Mouse (Mus musculus): Measurements from ENCODE around the gene Spats2l. TPM values are rescaled to one million over a fixed set of nuclear protein-coding genes. Genes with fewer than 3 reads are reported as not detected.

The Spats2l gene
- polyA plus RNA-seq, 1 experiment from 2014 or later: 69.5 TPM

DNA sequence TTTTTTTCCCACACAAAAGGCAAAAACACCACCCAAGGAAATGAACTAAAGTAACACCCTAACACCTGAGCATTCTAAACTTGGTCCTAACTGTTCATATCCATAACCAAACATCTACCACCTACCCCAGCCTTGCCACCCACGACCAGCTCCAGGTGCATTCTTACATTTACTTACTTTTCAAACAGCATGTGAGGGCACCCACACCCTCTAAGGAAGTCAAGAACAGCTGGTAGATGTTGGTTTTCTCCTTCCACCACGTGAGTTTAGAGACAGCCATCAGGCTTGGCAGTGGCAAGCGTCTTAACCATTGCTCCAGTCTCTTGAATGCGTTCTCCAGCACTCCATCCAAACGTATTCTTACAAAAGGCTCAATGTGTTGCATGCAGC lies 180.4 kb downstream of the Spats2l start:
- Histone ChIP-seq H3K4me2 (ENCODE audit: low read length) (no peak overlapping the region), H3K9ac (ENCODE audit: low read depth, low read length) (no peak overlapping the region), H3K4me3 (replicated peaks; ENCODE audit: low read depth, low read length) (no peak overlapping the region), H3K36me3 (ENCODE audit: insufficient read depth, low read length) (peaks cover 18% of the 10 kb centered on the region), H3K27me3 (ENCODE audit: insufficient read depth, low read length) (no peaks in the 10 kb centered on the region), H3K27ac (no peak overlapping the region), H3K9me3 (replicated peaks; ENCODE audit: low read length) (no peaks in the 10 kb centered on the region), H3K4me1 (replicated peaks; ENCODE audit: insufficient read depth, low read length) (no peaks in the 10 kb centered on the region)
- 90% methylated on average over 5 of the region's 5 CpGs for WGBS
- no peak for DNase-seq (ENCODE audit: low spot score)
- no peak for TF ChIP-seq CTCF (IDR thresholded peaks at IDR 0.05; ENCODE audit: low read depth)
- no peak for ATAC-seq (replicated peaks; ENCODE audit: low FRiP score, low read depth)

DNA sequence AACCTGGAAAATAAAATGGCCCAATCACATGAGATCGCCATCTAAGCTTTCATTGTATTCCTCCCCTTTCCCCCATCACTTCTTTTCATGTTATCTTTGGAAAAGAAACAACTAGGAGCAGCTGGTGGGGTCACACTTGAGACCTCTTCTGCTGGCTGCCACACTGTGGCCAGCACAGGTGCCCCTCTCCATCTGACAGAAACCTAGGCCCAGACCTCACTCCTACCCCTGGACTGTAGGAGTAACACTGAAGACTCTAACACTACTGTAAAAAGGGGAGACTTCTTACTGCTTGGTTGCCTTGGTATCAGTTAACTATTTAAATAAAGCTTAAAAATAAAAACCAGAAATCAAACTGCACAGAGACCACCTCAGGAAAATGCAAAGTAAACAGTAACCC lies 181.8 kb downstream of the Spats2l start:
- no peak overlapping the region for H3K27ac ChIP-seq
- no peak for TF ChIP-seq CTCF (IDR thresholded peaks at IDR 0.05; ENCODE audit: low read depth)
- H3K9ac ChIP-seq (ENCODE audit: low read depth, low read length): no peak overlapping the region
- no peaks in the 10 kb centered on the region for H3K4me1 ChIP-seq (replicated peaks; ENCODE audit: insufficient read depth, low read length)
- H3K36me3 ChIP-seq (ENCODE audit: insufficient read depth, low read length): peaks cover 18% of the 10 kb centered on the region
- ATAC-seq (replicated peaks; ENCODE audit: low FRiP score, low read depth): peak; percentile 33; the same call in 1 of the 2 replicates
- WGBS: 67% methylated on average over 1 of the region's 1 CpGs
- no peaks in the 10 kb centered on the region for H3K27me3 ChIP-seq (ENCODE audit: insufficient read depth, low read length)
- no peak overlapping the region for H3K4me3 ChIP-seq (replicated peaks; ENCODE audit: low read depth, low read length)
- peak; percentile 42 for DNase-seq (ENCODE audit: low spot score)
- H3K4me2 ChIP-seq (ENCODE audit: low read length): no peak overlapping the region
- H3K9me3 ChIP-seq (replicated peaks; ENCODE audit: low read length): no peaks in the 10 kb centered on the region

DNA sequence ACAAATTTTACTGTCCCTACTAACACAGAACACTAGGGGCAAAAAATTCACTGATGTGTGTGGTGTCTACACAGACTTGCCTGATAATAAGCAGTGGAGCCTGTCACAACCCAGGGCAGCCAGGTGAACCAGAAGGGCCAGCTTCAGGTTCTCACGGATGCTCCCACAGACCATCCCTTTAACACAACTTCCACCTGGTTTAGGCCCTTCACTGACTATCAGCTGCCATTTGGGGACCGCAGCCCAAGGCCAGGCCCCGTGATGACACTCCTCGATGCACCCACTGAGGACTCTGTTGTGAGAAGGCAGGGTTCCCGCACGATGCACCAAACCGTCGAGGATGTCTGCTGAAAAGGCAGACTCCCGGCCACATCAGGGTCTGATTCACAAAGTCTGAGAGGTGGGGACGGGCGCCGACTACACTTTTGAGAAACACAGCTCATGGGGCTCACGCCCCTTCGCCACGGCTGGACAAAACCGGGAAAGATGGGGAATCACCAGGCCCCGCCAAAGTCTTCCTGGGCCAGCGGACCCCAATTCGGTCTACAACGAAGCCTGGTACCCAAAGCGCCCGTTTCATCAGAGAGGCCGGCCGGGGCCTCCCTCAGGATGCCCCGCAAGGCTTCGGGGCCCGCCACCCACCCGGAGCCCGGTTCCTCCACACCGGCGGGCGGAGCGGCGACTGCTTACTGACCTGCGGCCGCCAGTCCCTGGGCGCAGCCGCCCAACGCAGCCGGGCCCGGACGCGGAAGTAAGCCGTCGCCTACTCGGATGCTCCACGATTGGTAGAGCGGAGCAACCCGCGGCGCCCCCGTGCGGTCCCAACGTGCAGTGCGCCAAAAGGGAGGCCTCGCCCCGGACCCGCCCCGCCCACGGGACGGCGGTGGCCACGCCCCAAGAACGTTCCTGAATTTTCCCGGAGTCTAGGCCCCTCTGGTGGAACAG lies 195.6 kb downstream of the Spats2l start:
- peak overlapping the region; percentile 85 for H3K4me3 ChIP-seq (replicated peaks; ENCODE audit: low read depth, low read length)
- peak; percentile 98 for ATAC-seq (replicated peaks; ENCODE audit: low FRiP score, low read depth)
- H3K36me3 ChIP-seq (ENCODE audit: insufficient read depth, low read length): 0 out of 2 replicates have a peak, but pooled peaks cover 10% of the 10 kb centered on the region
- H3K27ac ChIP-seq: peak overlapping the region; percentile 78
- WGBS: under 1% methylated on average over 65 of the region's 65 CpGs
- no peaks in the 10 kb centered on the region for H3K9me3 ChIP-seq (replicated peaks; ENCODE audit: low read length)
- no peaks in the 10 kb centered on the region for H3K27me3 ChIP-seq (ENCODE audit: insufficient read depth, low read length)
- peak overlapping the region; percentile 86 for H3K4me2 ChIP-seq (ENCODE audit: low read length)
- peak; percentile 95 for DNase-seq (ENCODE audit: low spot score)
- H3K9ac ChIP-seq (ENCODE audit: low read depth, low read length): peak overlapping the region; percentile 96
- H3K4me1 ChIP-seq (replicated peaks; ENCODE audit: insufficient read depth, low read length): peaks cover 3% of the 10 kb centered on the region; the same call in 1 of the 2 replicates
- TF ChIP-seq CTCF (IDR thresholded peaks at IDR 0.05; ENCODE audit: low read depth): peak; percentile 94

DNA sequence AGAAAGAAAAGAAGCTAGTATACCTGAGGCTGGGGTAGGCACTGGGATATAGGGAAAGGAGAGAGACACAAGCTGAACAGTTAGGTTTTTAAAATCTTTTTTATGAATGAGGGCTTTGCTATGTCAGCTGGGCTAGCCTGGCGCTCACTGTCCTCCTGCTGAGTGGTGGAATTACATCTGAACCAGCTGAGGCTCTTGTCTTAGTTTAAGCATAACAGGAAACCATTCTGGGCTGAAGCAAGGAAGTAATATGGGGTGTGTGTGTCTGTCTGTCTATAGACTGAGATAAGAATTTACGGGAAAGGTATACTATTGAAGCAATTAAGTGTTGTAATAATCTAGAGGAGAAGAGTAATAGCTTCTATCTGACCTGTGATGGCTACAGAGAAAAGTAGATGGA lies 197.6 kb downstream of the Spats2l start:
- DNase-seq (ENCODE audit: low spot score): no peak
- H3K36me3 ChIP-seq (ENCODE audit: insufficient read depth, low read length): 0 out of 2 replicates have a peak, but pooled peaks cover 3% of the 10 kb centered on the region
- 85% methylated on average over 2 of the region's 2 CpGs for WGBS
- no peak overlapping the region for H3K9ac ChIP-seq (ENCODE audit: low read depth, low read length)
- H3K27me3 ChIP-seq (ENCODE audit: insufficient read depth, low read length): no peaks in the 10 kb centered on the region
- ATAC-seq (replicated peaks; ENCODE audit: low FRiP score, low read depth): no peak
- H3K4me2 ChIP-seq (ENCODE audit: low read length): no peak overlapping the region
- no peak for TF ChIP-seq CTCF (IDR thresholded peaks at IDR 0.05; ENCODE audit: low read depth)
- H3K4me3 ChIP-seq (replicated peaks; ENCODE audit: low read depth, low read length): no peak overlapping the region
- H3K4me1 ChIP-seq (replicated peaks; ENCODE audit: insufficient read depth, low read length): peaks cover 3% of the 10 kb centered on the region; the same call in 1 of the 2 replicates
- no peak overlapping the region for H3K27ac ChIP-seq
- no peaks in the 10 kb centered on the region for H3K9me3 ChIP-seq (replicated peaks; ENCODE audit: low read length)

DNA sequence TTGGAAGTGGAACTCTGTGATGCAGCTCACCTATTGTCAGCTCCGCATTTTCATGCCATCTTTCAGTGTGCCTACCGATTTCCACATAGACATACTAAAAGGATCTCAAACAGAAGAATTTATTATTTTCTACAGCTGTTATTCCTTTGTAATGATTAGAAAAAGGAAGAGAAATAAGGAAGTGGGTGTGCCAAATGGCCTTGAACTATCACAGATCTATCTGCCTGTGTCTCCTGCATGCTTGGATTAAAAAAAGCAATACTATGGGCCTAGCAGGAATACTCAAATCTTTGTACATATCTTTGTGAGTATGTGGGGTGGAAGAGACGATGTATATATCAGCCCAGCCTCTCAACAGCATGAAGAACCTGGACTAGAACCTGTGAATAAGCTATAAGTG lies 202.9 kb downstream of the Spats2l start:
- no peak for ATAC-seq (replicated peaks; ENCODE audit: low FRiP score, low read depth)
- H3K36me3 ChIP-seq (ENCODE audit: insufficient read depth, low read length): no peaks in the 10 kb centered on the region
- WGBS: 92% methylated on average over 3 of the region's 3 CpGs
- DNase-seq (ENCODE audit: low spot score): no peak
- TF ChIP-seq CTCF (IDR thresholded peaks at IDR 0.05; ENCODE audit: low read depth): no peak
- H3K4me3 ChIP-seq (replicated peaks; ENCODE audit: low read depth, low read length): no peak overlapping the region
- H3K27me3 ChIP-seq (ENCODE audit: insufficient read depth, low read length): no peaks in the 10 kb centered on the region
- no peaks in the 10 kb centered on the region for H3K9me3 ChIP-seq (replicated peaks; ENCODE audit: low read length)
- H3K4me1 ChIP-seq (replicated peaks; ENCODE audit: insufficient read depth, low read length): no peaks in the 10 kb centered on the region
- no peak overlapping the region for H3K9ac ChIP-seq (ENCODE audit: low read depth, low read length)
- no peak overlapping the region for H3K27ac ChIP-seq
- H3K4me2 ChIP-seq (ENCODE audit: low read length): no peak overlapping the region

DNA sequence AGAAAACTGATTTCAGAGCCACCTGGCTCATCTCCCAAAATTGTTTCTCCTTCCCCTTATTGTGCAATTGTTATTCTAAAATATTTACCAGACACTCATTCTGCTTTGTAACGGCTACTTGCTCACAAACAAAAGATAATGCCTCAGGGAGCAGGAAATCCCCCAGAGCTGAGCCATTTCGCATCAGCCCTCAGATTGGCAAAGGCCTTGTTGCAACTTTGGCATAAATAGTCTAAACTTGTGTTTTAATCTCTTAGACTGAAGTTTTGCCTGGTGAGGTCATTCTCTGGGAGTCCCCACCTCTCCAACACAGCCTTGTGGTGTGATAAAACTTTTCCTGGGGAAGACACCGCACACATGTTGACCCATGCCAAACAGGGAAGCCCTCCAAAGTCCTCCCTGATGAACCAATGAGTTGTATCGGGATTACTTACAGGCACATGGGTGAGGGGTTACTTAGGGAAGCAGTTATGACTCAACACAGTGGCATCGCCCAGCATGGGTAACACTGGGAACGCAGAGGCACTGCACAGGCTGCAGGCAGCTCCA lies 215.2 kb downstream of the Spats2l start:
- DNase-seq (ENCODE audit: low spot score): no peak

More for the DNA sequence above, 215.2 kb downstream of the Spats2l start:
- no peak for ATAC-seq (replicated peaks; ENCODE audit: low FRiP score, low read depth)
- WGBS: 69% methylated on average over 6 of the region's 6 CpGs
- Histone ChIP-seq H3K27me3 (ENCODE audit: insufficient read depth, low read length) (no peaks in the 10 kb centered on the region), H3K4me1 (replicated peaks; ENCODE audit: insufficient read depth, low read length) (no peaks in the 10 kb centered on the region), H3K27ac (no peak overlapping the region), H3K4me2 (ENCODE audit: low read length) (no peak overlapping the region), H3K9me3 (replicated peaks; ENCODE audit: low read length) (no peaks in the 10 kb centered on the region), H3K9ac (ENCODE audit: low read depth, low read length) (no peak overlapping the region), H3K4me3 (replicated peaks; ENCODE audit: low read depth, low read length) (no peak overlapping the region), H3K36me3 (ENCODE audit: insufficient read depth, low read length) (no peaks in the 10 kb centered on the region)
- TF ChIP-seq CTCF (IDR thresholded peaks at IDR 0.05; ENCODE audit: low read depth): no peak
